Mouse (Mus musculus) CH12.LX (cell line): ENCODE measurements around the gene Aqr.

Experiments used
- CHD2 ChIP-seq: IDR thresholded peaks from 2 replicates; pipeline ENCODE4 v1.6.1; 2011; ENCODE audit warnings: low read length, improper control_type of control experiment
- CTCF ChIP-seq, 2 experiments: IDR thresholded peaks in 1 of 2; conservative IDR thresholded peaks in 1 of 2; 2 replicates each; pipeline ENCODE4 v1.5.1; 2011 to 2012; ENCODE audit warnings: low read depth in 2 of 2, low read length in 2 of 2, improper control_type of control experiment in 1 of 2, inconsistent platforms in 1 of 2, mild to moderate bottlenecking in 1 of 2, moderate library complexity in 1 of 2
- EP300 ChIP-seq: IDR thresholded peaks from 2 replicates; pipeline ENCODE4 v1.6.1; 2011; ENCODE audit warnings: low read length, improper control_type of control experiment
- MAFK ChIP-seq: IDR thresholded peaks from 2 replicates; pipeline ENCODE4 v1.6.1; 2011; ENCODE audit warnings: low read length, improper control_type of control experiment; ENCODE audit not compliant: insufficient replicate concordance
- MAX ChIP-seq: IDR thresholded peaks from 2 replicates; pipeline ENCODE4 v1.6.1; 2011; ENCODE audit warnings: low read length, improper control_type of control experiment
- POLR2A ChIP-seq: IDR thresholded peaks from 2 replicates; pipeline ENCODE4 v1.6.1; 2011; ENCODE audit warnings: low read depth, mild to moderate bottlenecking, improper control_type of control experiment, low read length
- ZC3H11A ChIP-seq: IDR thresholded peaks from 2 replicates; pipeline ENCODE4 v1.6.1; 2012; ENCODE audit warnings: low read depth, mild to moderate bottlenecking, inconsistent platforms, low read length, improper control_type of control experiment
- ZNF384 ChIP-seq: IDR thresholded peaks from 2 replicates; pipeline ENCODE4 v1.6.1; 2012; ENCODE audit warnings: low read depth, low read length, improper control_type of control experiment, inconsistent platforms

- TF ChIP-seq CTCF (conservative IDR thresholded peaks at IDR 0.05 in 1 of 2, IDR thresholded peaks at IDR 0.05 in 1 of 2; ENCODE audit: low read depth in 2 of 2, low read length in 2 of 2) (no peak), POLR2A (no peak), ZNF384 (no peak), CHD2 (no peak), ZC3H11A (no peak), EP300 (no peak), MAFK (no peak), MAX (no peak)
Observed at GRCm38 (mm10) chr2:114196421-114196820, 9.6 kb upstream of the Aqr start.
